Mouse (Mus musculus) cerebellum, adult 2 months (tissue): ENCODE results near the gene C5ar1.

Source experiments
- CTCF ChIP-seq: fragments of 200-500 bp; IDR thresholded peaks from 2 replicates; pipeline ENCODE4 v1.5.1; 2011; ENCODE audit warnings: low read depth, mild to moderate bottlenecking, control low read depth, low read length, moderate library complexity, borderline replicate concordance; ENCODE audit not compliant: insufficient read depth
- POLR2A ChIP-seq: fragments of 200-500 bp; IDR thresholded peaks from 2 replicates; pipeline ENCODE4 v1.6.1; 2011; ENCODE audit warnings: low read length, control low read depth, borderline replicate concordance; ENCODE audit not compliant: insufficient read depth

DNA sequence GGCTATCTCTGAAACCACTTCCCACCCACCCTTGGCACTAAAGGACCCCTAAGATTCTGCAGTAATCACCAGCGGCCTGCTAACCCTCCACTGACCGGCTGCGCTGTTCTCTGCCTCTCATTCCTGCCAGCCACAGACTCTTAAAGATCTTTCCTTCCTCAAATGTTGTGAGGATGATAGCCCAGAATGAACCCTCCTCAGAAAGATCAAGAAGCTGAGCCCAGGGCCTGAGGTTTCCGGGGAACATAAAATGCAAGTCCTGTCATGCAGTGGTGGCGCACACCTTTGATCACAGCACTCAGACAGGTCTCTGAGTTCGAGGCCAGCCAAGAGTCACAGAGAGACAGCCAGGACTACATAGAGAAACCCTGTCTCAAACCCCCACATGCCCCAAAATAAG lies 17.1 kb downstream of the C5ar1 start:
- TF ChIP-seq POLR2A = no peak
- TF ChIP-seq CTCF = no peak
